In the genomic region with DNA sequence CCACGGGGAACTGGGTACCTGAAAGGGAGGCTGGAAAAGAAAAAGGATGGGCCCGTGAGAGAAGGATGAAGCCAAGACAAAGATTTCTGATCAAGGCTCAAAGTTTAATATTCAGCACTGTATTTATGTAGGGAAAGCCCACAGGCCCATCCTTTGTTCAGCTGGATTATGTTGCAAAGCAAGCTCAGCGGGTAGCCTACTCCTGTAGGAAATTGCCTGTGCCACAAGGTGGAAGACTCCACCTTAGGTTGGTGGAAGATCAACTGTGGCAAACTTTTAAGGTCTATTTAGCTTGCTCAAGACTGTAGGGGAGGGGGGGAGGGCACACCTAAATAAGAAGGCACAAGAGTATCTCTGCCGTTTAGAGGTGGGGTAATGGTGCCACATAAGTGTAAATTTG, we compare ENCODE assay signal across 29 mouse cellular contexts. TPM values are rescaled to one million over a fixed set of nuclear protein-coding genes. Genes with fewer than 3 reads are reported as not detected.
DNase-seq lines count a peak whose midpoint lies in the region; ATAC-seq and TF ChIP-seq lines count a peak whose summit lies in the region.
"Had no signal": no experiment of that assay in that cellular context is flagged by ENCODE, and none has a peak within 500 bp of the region (broad histone marks: within the 10 kb centered on the region; RNA-seq: fewer than 3 reads in every experiment).

No protein-coding gene starts in this region.

- DNase-seq in heart, adult 11 months, result peak; percentile 7
- no peak for DNase-seq in lung, postnatal 0 days (ENCODE audit: low spot score)
- DNase-seq in lung, postnatal 14 days, result no peak
- peak; percentile 92 for DNase-seq in ES-CJ7 (ENCODE audit: low read depth, low spot score)
- peak; percentile 37 for DNase-seq in stomach, postnatal 0 days (ENCODE audit: low spot score)
- DNase-seq in right cerebral cortex, postnatal 14 days, result no peak
- DNase-seq: adrenal gland, postnatal 10 days; cerebellum, adult 11 months; cerebellum, adult 9-10 months; embryo, embryonic 11 days; gastrocnemius, postnatal 14 days; heart, postnatal 36 days; kidney, adult 8-10 months; kidney, postnatal 14 days; layer of hippocampus, adult 9-11 months; liver, embryonic 13.5 days; lung, adult 18-20 months; lung, postnatal 10 days; thymus, adult 18-20 months; thymus, postnatal 25 days had no signal

- peaks cover 13% of the 10 kb centered on the region for H3K4me1 ChIP-seq in heart, embryonic 12.5 days (replicated peaks)
- peaks cover 7% of the 10 kb centered on the region; the same call in 1 of the 2 replicates for H3K4me1 ChIP-seq in lung, postnatal 0 days (ENCODE audit: insufficient read depth, low read depth, low read length)
- H3K4me1 ChIP-seq in stomach, postnatal 0 days (replicated peaks; ENCODE audit: control insufficient read depth, insufficient read depth), result peaks cover 5% of the 10 kb centered on the region; the same call in 1 of the 2 replicates

- no peaks in the 10 kb centered on the region for H3K27me3 ChIP-seq in heart, embryonic 12.5 days (replicated peaks)
- no peaks in the 10 kb centered on the region for H3K27me3 ChIP-seq in lung, postnatal 0 days (replicated peaks; ENCODE audit: insufficient read depth, low read length)
- H3K27me3 ChIP-seq in stomach, postnatal 0 days (ENCODE audit: control insufficient read depth, insufficient read depth, low read length), result no peaks in the 10 kb centered on the region
- H3K27me3 ChIP-seq: embryonic facial prominence, embryonic 13.5 days; hindbrain, embryonic 13.5 days; limb, embryonic 15.5 days; liver, embryonic 13.5 days; neural tube, embryonic 13.5 days had no signal

- TF ChIP-seq CTCF in lung, postnatal 0 days (IDR thresholded peaks at IDR 0.05), result peak; percentile 32
- peak; percentile 67 for TF ChIP-seq CTCF in stomach, postnatal 0 days (IDR thresholded peaks at IDR 0.05; ENCODE audit: low read depth)

- no peak overlapping the region for H3K4me2 ChIP-seq in heart, embryonic 12.5 days
- H3K4me2 ChIP-seq in lung, postnatal 0 days (replicated peaks; ENCODE audit: low read depth, low read length), result no peak overlapping the region
- no peak overlapping the region for H3K4me2 ChIP-seq in stomach, postnatal 0 days (replicated peaks; ENCODE audit: low read depth)
- H3K4me2 ChIP-seq: embryonic facial prominence, embryonic 13.5 days; forebrain, embryonic 12.5 days; hindbrain, embryonic 13.5 days; limb, embryonic 15.5 days; liver, embryonic 13.5 days; neural tube, embryonic 13.5 days had no signal

- H3K4me3 ChIP-seq in heart, embryonic 12.5 days, result no peak overlapping the region
- no peak overlapping the region for H3K4me3 ChIP-seq in lung, postnatal 0 days (ENCODE audit: low read depth, low read length)
- no peak overlapping the region for H3K4me3 ChIP-seq in stomach, postnatal 0 days (ENCODE audit: low read depth, low read length)
- H3K4me3 ChIP-seq: embryonic facial prominence, embryonic 13.5 days; erythroblast, embryonic 14.5 days; forebrain, embryonic 12.5 days; heart, embryonic 10.5 days; hindbrain, embryonic 13.5 days; limb, embryonic 10.5 days; limb, embryonic 15.5 days; liver, embryonic 13.5 days; neural tube, embryonic 13.5 days had no signal

- H3K9ac ChIP-seq in heart, embryonic 12.5 days, result no peak overlapping the region
- no peak overlapping the region for H3K9ac ChIP-seq in lung, postnatal 0 days (replicated peaks; ENCODE audit: low read depth)
- no peak overlapping the region for H3K9ac ChIP-seq in stomach, postnatal 0 days (ENCODE audit: low read length)
- H3K9ac ChIP-seq: embryonic facial prominence, embryonic 13.5 days; forebrain, embryonic 12.5 days; hindbrain, embryonic 13.5 days; limb, embryonic 15.5 days; liver, embryonic 13.5 days; neural tube, embryonic 13.5 days had no signal

- no peak for TF ChIP-seq EP300 in lung, postnatal 0 days (IDR thresholded peaks at IDR 0.05)
- no peak for TF ChIP-seq EP300 in stomach, postnatal 0 days (optimal IDR thresholded peaks at IDR 0.05)

- H3K9me3 ChIP-seq in heart, embryonic 12.5 days (replicated peaks), result no peaks in the 10 kb centered on the region
- no peaks in the 10 kb centered on the region for H3K9me3 ChIP-seq in lung, postnatal 0 days (ENCODE audit: low read length)
- H3K9me3 ChIP-seq in stomach, postnatal 0 days (ENCODE audit: control insufficient read depth, low read length), result no peaks in the 10 kb centered on the region
- H3K9me3 ChIP-seq: embryonic facial prominence, embryonic 13.5 days; forebrain, embryonic 12.5 days; heart, embryonic 10.5 days; hindbrain, embryonic 13.5 days; limb, embryonic 10.5 days; limb, embryonic 15.5 days; liver, embryonic 13.5 days; neural tube, embryonic 13.5 days had no signal

- H3K36me3 ChIP-seq in heart, embryonic 12.5 days, result no peaks in the 10 kb centered on the region
- H3K36me3 ChIP-seq in lung, postnatal 0 days (ENCODE audit: insufficient read depth, low read length), result no peaks in the 10 kb centered on the region
- H3K36me3 ChIP-seq in stomach, postnatal 0 days (ENCODE audit: control insufficient read depth, insufficient read depth, low read length), result no peaks in the 10 kb centered on the region
- H3K36me3 ChIP-seq: embryonic facial prominence, embryonic 13.5 days; forebrain, embryonic 12.5 days; heart, embryonic 10.5 days; hindbrain, embryonic 13.5 days; limb, embryonic 10.5 days; limb, embryonic 15.5 days; liver, embryonic 13.5 days; neural tube, embryonic 13.5 days had no signal

- WGBS in heart, embryonic 12.5 days, result 54% methylated on average over 4 of the region's 4 CpGs
- WGBS in lung, postnatal 0 days, result 53% methylated on average over 4 of the region's 4 CpGs
- 51% methylated on average over 4 of the region's 4 CpGs for WGBS in stomach, postnatal 0 days

- no peak overlapping the region for H3K27ac ChIP-seq in heart, embryonic 12.5 days (ENCODE audit: poor library complexity, severe bottlenecking)
- no peak overlapping the region for H3K27ac ChIP-seq in lung, postnatal 0 days (ENCODE audit: low read length)
- H3K27ac ChIP-seq in stomach, postnatal 0 days (replicated peaks), result no peak overlapping the region
- H3K27ac ChIP-seq: embryonic facial prominence, embryonic 13.5 days; forebrain, embryonic 12.5 days; heart, embryonic 10.5 days; hindbrain, embryonic 13.5 days; limb, embryonic 10.5 days; limb, embryonic 15.5 days; liver, embryonic 13.5 days; neural tube, embryonic 13.5 days had no signal

- no peak for ATAC-seq in heart, embryonic 12.5 days (ENCODE audit: insufficient number of reproducible peaks, low FRiP score)
- ATAC-seq in lung, postnatal 0 days, result no peak
- 0 out of 2 replicates have a peak, but pooled peaks have one; percentile 48 for ATAC-seq in stomach, postnatal 0 days (ENCODE audit: low FRiP score, low TSS enrichment)

RNA-seq across cellular contexts. Expression of a gene that starts 14.8 kb away (rescaled TPM):
- 15.5 and 17.8 TPM in 2 replicates for polyA plus RNA-seq in heart, embryonic 12.5 days (2016; fragmentation: Nextera tagmentation; extraction: Ambion mirVana)
- 1.9 and 3.0 TPM in 2 replicates for polyA plus RNA-seq in lung, postnatal 0 days (2015; fragmentation: Nextera tagmentation; extraction: Ambion mirVana)
- 4.3 and 4.7 TPM in 2 replicates for polyA plus RNA-seq in stomach, postnatal 0 days (2015; fragmentation: Nextera tagmentation; extraction: Ambion mirVana)
- polyA plus RNA-seq: erythroblast, embryonic 14.5 days had no signal

Comparison
In these comparisons a context has a peak if more than half of its experiments do, and no peak if none do; other contexts are left out.
1. DNase-seq: peak in heart, adult 11 months (single experiment), ES-CJ7 (single experiment) and stomach, postnatal 0 days (single experiment); none in lung, postnatal 0 days (single experiment), lung, postnatal 14 days (single experiment) and right cerebral cortex, postnatal 14 days (single experiment).